In genomic region chr1:161286726-161287310, GRCm38 (mm10) we compare ENCODE assay signal across 8 mouse cellular contexts. TPM values are rescaled to one million over a fixed set of nuclear protein-coding genes. Genes with fewer than 3 reads are reported as not detected.
A peak's percentile ranks its signal among the peaks of the same experiment; 100 is the strongest.
DNase-seq lines count a peak whose midpoint lies in the region; ATAC-seq and TF ChIP-seq lines count a peak whose summit lies in the region.

No protein-coding gene starts in this region.

- no peak overlapping the region for H3K4me3 ChIP-seq in kidney, adult 2 months (ENCODE audit: insufficient read depth, low read depth, low read length)
- no peak overlapping the region for H3K4me3 ChIP-seq in midbrain, embryonic 12.5 days

- peak; percentile 71; the same call in 1 of the 2 replicates for ATAC-seq in midbrain, embryonic 12.5 days (ENCODE audit: low FRiP score, low read depth)

- H3K27ac ChIP-seq in kidney, adult 2 months (ENCODE audit: insufficient read depth, low read depth, low read length), result no peak overlapping the region
- H3K27ac ChIP-seq in midbrain, embryonic 12.5 days (replicated peaks), result no peak overlapping the region

- H3K9me3 ChIP-seq in midbrain, embryonic 12.5 days, result no peaks in the 10 kb centered on the region; the same call in 1 of the 2 replicates

- peak; percentile 80 for DNase-seq in 416B (ENCODE audit: low read depth)
- DNase-seq in adrenal gland, adult (ENCODE audit: inconsistent age in 2 of 2, low spot score in 1 of 2), result peak; percentile 41 to 89
- DNase-seq in embryo, embryonic 11 days, result peak; percentile 68
- peak; percentile 8 to 64 for DNase-seq in heart, adult 9 months (ENCODE audit: low spot score in 2 of 2)
- peak; percentile 79 for DNase-seq in kidney, adult 2 months
- DNase-seq in left cerebral cortex, postnatal 36 days (ENCODE audit: low spot score in 2 of 2), result peak; percentile 48 to 69
- DNase-seq in spleen, postnatal 10 days (ENCODE audit: low spot score in 2 of 2), result peak; percentile 45 to 67

- no peaks in the 10 kb centered on the region for H3K27me3 ChIP-seq in kidney, adult 2 months (replicated peaks; ENCODE audit: control insufficient read depth, insufficient read depth, low read length)
- H3K27me3 ChIP-seq in midbrain, embryonic 12.5 days, result no peaks in the 10 kb centered on the region

- TF ChIP-seq CTCF in kidney, adult 2 months (conservative IDR thresholded peaks at IDR 0.05; ENCODE audit: insufficient read depth, insufficient read length, low read depth, low read length), result peak; percentile 63

- intact Hi-C loops in left cerebral cortex, postnatal 36 days (cut with DNase I), result loop anchor here (5.0 kb wide), 1 partner anchor 90 kb away; no protein-coding TSS in a partner anchor

- no peak for TF ChIP-seq POLR2A in kidney, adult 2 months (IDR thresholded peaks at IDR 0.05; ENCODE audit: low read depth, low read length)

- H3K9ac ChIP-seq in midbrain, embryonic 12.5 days (replicated peaks), result no peak overlapping the region

- H3K36me3 ChIP-seq in kidney, adult 2 months (ENCODE audit: control insufficient read depth, insufficient read depth, low read length), result no peaks in the 10 kb centered on the region
- H3K36me3 ChIP-seq in midbrain, embryonic 12.5 days, result no peaks in the 10 kb centered on the region

- 0 out of 2 replicates have a peak, but pooled peaks cover 3% of the 10 kb centered on the region for H3K4me1 ChIP-seq in kidney, adult 2 months (ENCODE audit: control insufficient read depth, insufficient read depth, low read length)
- no peaks in the 10 kb centered on the region for H3K4me1 ChIP-seq in midbrain, embryonic 12.5 days

- 20% methylated on average over 11 of the region's 11 CpGs for WGBS in kidney, adult 2 months
- WGBS in midbrain, embryonic 12.5 days, result 28% methylated on average over 11 of the region's 11 CpGs

- no peak overlapping the region for H3K4me2 ChIP-seq in midbrain, embryonic 12.5 days (replicated peaks)

RNA-seq across cellular contexts. Expression of gene Prdx6, which starts 35.8 kb away (rescaled TPM):
- 116 and 186 TPM in 2 replicates for polyA plus RNA-seq in kidney, adult 2 months (2012; rRNA removed)
- 100 to 1,000 TPM; 310 to 351 TPM for total RNA-seq in left cerebral cortex, postnatal 36 days (2021)
- 287 and 297 TPM in 2 replicates for polyA plus RNA-seq in midbrain, embryonic 12.5 days (2016; fragmentation: Nextera tagmentation; extraction: Ambion mirVana)
